Comparison of ENCODE assay signal across 18 mouse cellular contexts in the genomic region with DNA sequence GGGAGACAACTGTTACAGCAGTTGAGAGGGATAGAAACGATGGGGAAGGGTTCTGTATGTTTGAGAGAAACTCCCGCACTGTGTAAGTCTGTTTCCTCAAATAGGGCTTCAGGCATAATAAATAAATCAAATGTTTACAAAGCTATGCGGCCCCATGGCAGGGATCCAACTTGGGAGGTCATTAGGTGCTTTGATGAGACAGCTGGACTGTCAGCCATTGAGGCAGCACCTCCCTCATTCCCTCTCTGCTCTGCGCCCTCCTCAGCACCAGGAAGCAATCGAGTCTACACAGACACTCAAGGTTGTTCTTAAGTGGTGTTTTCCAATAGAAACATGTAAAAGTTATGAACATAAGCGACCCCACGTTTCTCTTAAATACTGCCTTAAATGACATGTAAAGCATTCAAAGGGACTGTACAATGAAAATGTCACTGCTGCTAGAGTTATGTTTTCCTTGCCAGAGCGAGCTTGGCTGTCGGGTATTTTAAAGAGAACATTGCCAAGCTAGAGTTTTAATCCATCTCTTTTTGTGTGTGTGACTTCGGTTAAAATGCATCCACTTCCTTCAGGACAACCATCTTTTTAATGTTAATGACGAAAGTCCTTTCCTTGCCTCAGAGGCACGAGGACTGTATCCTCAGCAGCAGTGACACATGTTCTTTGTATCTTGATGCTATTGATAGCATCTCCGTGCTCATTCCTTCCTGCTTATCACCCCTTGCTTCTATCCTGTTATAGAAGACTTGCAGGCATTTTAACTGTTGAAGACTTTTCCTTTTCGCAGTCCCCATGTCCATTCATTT.
DNase-seq lines count a peak whose midpoint lies in the region; ATAC-seq lines count a peak whose summit lies in the region.
"Had no signal": no experiment of that assay in that cellular context is flagged by ENCODE, and none has a peak within 500 bp of the region (broad histone marks: within the 10 kb centered on the region; RNA-seq: fewer than 3 reads in every experiment).

No protein-coding gene starts in this region.

- no peak overlapping the region for H3K9ac ChIP-seq in forebrain, embryonic 16.5 days (replicated peaks; ENCODE audit: low read depth, low read length)
- no peak overlapping the region for H3K9ac ChIP-seq in forebrain, embryonic 15.5 days (replicated peaks)
- no peak overlapping the region for H3K9ac ChIP-seq in neural tube, embryonic 13.5 days
- H3K9ac ChIP-seq: limb, embryonic 15.5 days; midbrain, embryonic 15.5 days had no signal

- ATAC-seq in forebrain, embryonic 16.5 days, result 0 out of 2 replicates have a peak, but pooled peaks have one; percentile 36
- no peak for ATAC-seq in forebrain, embryonic 15.5 days (replicated peaks)
- ATAC-seq in neural tube, embryonic 13.5 days (ENCODE audit: low read depth), result no peak
- no peak for ATAC-seq in inflammation-experienced regulatory T-cells, adult 6 months
- ATAC-seq: midbrain, embryonic 15.5 days had no signal

- H3K27ac ChIP-seq in forebrain, embryonic 16.5 days (ENCODE audit: low read length), result no peak overlapping the region
- no peak overlapping the region for H3K27ac ChIP-seq in forebrain, embryonic 15.5 days (replicated peaks)
- no peak overlapping the region for H3K27ac ChIP-seq in neural tube, embryonic 13.5 days (replicated peaks)
- H3K27ac ChIP-seq: limb, embryonic 15.5 days; midbrain, embryonic 15.5 days had no signal

- no peak overlapping the region for H3K4me2 ChIP-seq in forebrain, embryonic 16.5 days (ENCODE audit: low read length)
- H3K4me2 ChIP-seq in forebrain, embryonic 15.5 days (replicated peaks), result no peak overlapping the region
- H3K4me2 ChIP-seq in neural tube, embryonic 13.5 days, result 0 out of 2 replicates have a peak overlapping the region, but pooled peaks have one; percentile 1
- H3K4me2 ChIP-seq: heart, embryonic 11.5 days; limb, embryonic 15.5 days; midbrain, embryonic 15.5 days had no signal

- H3K27me3 ChIP-seq in forebrain, embryonic 16.5 days (replicated peaks; ENCODE audit: control insufficient read depth, insufficient read depth, low read length), result no peaks in the 10 kb centered on the region
- H3K27me3 ChIP-seq in forebrain, embryonic 15.5 days, result no peaks in the 10 kb centered on the region
- H3K27me3 ChIP-seq in neural tube, embryonic 13.5 days, result no peaks in the 10 kb centered on the region
- H3K27me3 ChIP-seq: limb, embryonic 15.5 days; midbrain, embryonic 15.5 days had no signal

- intact Hi-C loops in left cerebral cortex, postnatal 4 days (cut with DNase I), result no loop called here

- no peaks in the 10 kb centered on the region for H3K9me3 ChIP-seq in forebrain, embryonic 16.5 days (ENCODE audit: control insufficient read depth, low read length)
- H3K9me3 ChIP-seq in forebrain, embryonic 15.5 days, result no peaks in the 10 kb centered on the region
- no peaks in the 10 kb centered on the region for H3K9me3 ChIP-seq in neural tube, embryonic 13.5 days
- H3K9me3 ChIP-seq: limb, embryonic 15.5 days; midbrain, embryonic 15.5 days had no signal

- peak; percentile 8 for DNase-seq in left cerebral cortex, postnatal 4 days
- no peak for DNase-seq in left cerebral cortex, adult 18-20 months (ENCODE audit: low spot score in 2 of 2)
- no peak for DNase-seq in neural tube, embryonic 10.5 days (ENCODE audit: extremely low spot score, low spot score)
- DNase-seq in lung, postnatal 4 days, result peak; percentile 8 to 29
- DNase-seq: cerebellum, adult 11 months; cerebellum, postnatal 25 days; gastrocnemius, postnatal 14 days; heart, postnatal 36 days; layer of hippocampus, adult 9-11 months; retina, postnatal 1 day; thymus, postnatal 4 days had no signal

- no peaks in the 10 kb centered on the region for H3K36me3 ChIP-seq in forebrain, embryonic 16.5 days (ENCODE audit: control insufficient read depth, insufficient read depth)
- no peaks in the 10 kb centered on the region for H3K36me3 ChIP-seq in forebrain, embryonic 15.5 days
- H3K36me3 ChIP-seq in neural tube, embryonic 13.5 days, result no peaks in the 10 kb centered on the region
- H3K36me3 ChIP-seq: limb, embryonic 15.5 days; midbrain, embryonic 15.5 days had no signal

- no peak overlapping the region for H3K4me3 ChIP-seq in forebrain, embryonic 16.5 days (replicated peaks; ENCODE audit: low read length)
- H3K4me3 ChIP-seq in forebrain, embryonic 15.5 days, result no peak overlapping the region
- no peak overlapping the region for H3K4me3 ChIP-seq in neural tube, embryonic 13.5 days
- H3K4me3 ChIP-seq: limb, embryonic 15.5 days; midbrain, embryonic 15.5 days had no signal

- peaks cover 9% of the 10 kb centered on the region for H3K4me1 ChIP-seq in forebrain, embryonic 16.5 days (replicated peaks; ENCODE audit: control insufficient read depth, insufficient read depth, low read length)
- H3K4me1 ChIP-seq in forebrain, embryonic 15.5 days, result peaks cover 13% of the 10 kb centered on the region
- H3K4me1 ChIP-seq in neural tube, embryonic 13.5 days (replicated peaks), result peaks cover 17% of the 10 kb centered on the region; the same call in 1 of the 2 replicates
- H3K4me1 ChIP-seq: limb, embryonic 15.5 days had no signal

- 54% methylated on average over 14 of the region's 14 CpGs for WGBS in forebrain, embryonic 16.5 days
- WGBS in forebrain, embryonic 15.5 days, result 55% methylated on average over 14 of the region's 14 CpGs
- 47% methylated on average over 14 of the region's 14 CpGs for WGBS in neural tube, embryonic 13.5 days

Comparison
In these comparisons a context has a peak if more than half of its experiments do, and no peak if none do; other contexts are left out.
1. DNase-seq: peak in left cerebral cortex, postnatal 4 days (single experiment) and lung, postnatal 4 days (2 of 2); none in left cerebral cortex, adult 18-20 months (0 of 2) and neural tube, embryonic 10.5 days (single experiment).